Mouse (Mus musculus) limb, embryonic 10.5 days (tissue): ENCODE measurements around the gene Zdhhc7. TPM values are rescaled to one million over a fixed set of nuclear protein-coding genes. Genes with fewer than 3 reads are reported as not detected.

Experiments used
- DNase-seq: peaks from one replicate; pipeline ENCODE4 v3.0.0-alpha.2; 2017; ENCODE audit warnings: low spot score
- H3K27ac ChIP-seq: fragments of 300-500 bp; sonication (generic); 2 replicates; pipeline ENCODE4 v1.5.1; 2016; ENCODE audit warnings: mild to moderate bottlenecking
- H3K27me3 ChIP-seq: fragments of 300-500 bp; sonication (generic); 2 replicates; pipeline ENCODE4 v1.6.1; 2016; ENCODE audit warnings: low read depth, mild to moderate bottlenecking; ENCODE audit not compliant: poor library complexity, severe bottlenecking
- H3K36me3 ChIP-seq: fragments of 300-500 bp; sonication (generic); 2 replicates; pipeline ENCODE4 v1.6.1; 2016; ENCODE audit warnings: mild to moderate bottlenecking, moderate library complexity
- H3K4me1 ChIP-seq: fragments of 300-500 bp; sonication (generic); 2 replicates; pipeline ENCODE4 v1.6.1; 2016
- H3K4me3 ChIP-seq: fragments of 300-500 bp; sonication (generic); 2 replicates; pipeline ENCODE4 v1.5.1; 2016; ENCODE audit warnings: mild to moderate bottlenecking, moderate library complexity
- H3K9me3 ChIP-seq: fragments of 300-500 bp; sonication (generic); replicated peaks from 2 replicates; pipeline ENCODE4 v1.6.1; 2016; ENCODE audit warnings: mild to moderate bottlenecking
- WGBS: fragments of 180-500 bp; shearing (Covaris S2); methylation state at CpG from one replicate; pipeline ENCODE4 v1.1.7; 2016; 5-methylcytosine and 5-hydroxymethylcytosine counted together
- polyA plus RNA-seq: library from polyadenylated mRNA; unstranded; fragments of >200 nt; fragmentation: Nextera tagmentation; extraction: Ambion mirVana; gene quantifications from 2 replicates; pipeline ENCODE4 v1.2.1, GENCODE M21; 2016

The Zdhhc7 gene
- polyA plus RNA-seq: 32.4 and 34.8 TPM in 2 replicates

DNA sequence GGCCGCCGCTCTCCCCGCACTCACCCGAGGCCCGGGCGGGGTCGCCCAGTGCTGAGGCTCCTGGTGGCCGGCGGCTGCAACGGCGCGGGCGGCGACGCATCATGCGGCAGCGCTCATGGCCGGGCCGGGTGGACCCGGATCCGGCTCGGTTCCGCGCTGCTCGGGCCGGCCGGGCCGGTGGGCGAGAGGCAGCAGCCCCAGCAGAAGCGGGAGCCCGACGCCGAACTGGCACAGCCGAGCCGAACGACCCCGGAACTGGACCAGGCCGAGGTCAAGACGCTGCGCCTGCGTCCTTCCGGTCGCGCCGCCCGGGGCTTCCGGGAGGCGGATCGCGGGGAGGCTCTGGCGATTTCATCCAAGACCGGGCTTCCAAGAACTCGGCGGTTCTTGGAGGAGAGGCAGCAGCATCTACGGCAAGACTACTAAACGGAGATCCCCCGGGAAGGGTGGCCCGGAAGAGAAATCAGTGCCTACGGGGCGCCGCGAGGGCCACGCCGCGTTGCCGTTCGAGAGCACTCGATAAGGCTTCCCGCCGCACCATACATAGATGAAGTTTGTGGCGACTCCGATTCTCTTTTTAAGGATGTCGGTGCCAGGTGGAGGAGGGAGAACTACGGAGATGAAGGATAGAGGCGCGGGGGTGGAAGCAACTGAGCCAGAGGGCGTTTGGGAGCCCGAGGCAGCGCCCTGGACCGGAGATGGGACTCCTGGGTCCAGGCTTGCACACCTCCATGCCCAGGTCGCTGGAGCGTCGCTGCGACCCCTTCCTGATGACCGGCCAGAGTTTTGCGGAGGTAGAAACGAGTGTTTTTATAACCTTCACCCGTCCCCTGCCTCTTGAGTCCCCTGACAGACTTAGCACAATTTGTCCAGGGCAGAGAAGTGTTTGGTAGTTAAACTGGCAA lies at the start of gene Zdhhc7:
Gene Zdhhc7, minus strand, starts transcription at position 415 of the 905 bp plus-strand sequence.
- Histone ChIP-seq H3K9me3 (no peaks in the 10 kb centered on the region), H3K4me3 (peak within 1 kb of the TSS; percentile 91), H3K27ac (peak within 1 kb of the TSS; percentile 89), H3K27me3 (no peaks in the 10 kb centered on the region), H3K36me3 (peaks cover 9% of the 10 kb centered on the region), H3K4me1 (peaks cover 29% of the 10 kb centered on the region)
- under 1% methylated on average over 87 of the region's 88 CpGs for WGBS
- peak; percentile 86 for DNase-seq

DNA sequence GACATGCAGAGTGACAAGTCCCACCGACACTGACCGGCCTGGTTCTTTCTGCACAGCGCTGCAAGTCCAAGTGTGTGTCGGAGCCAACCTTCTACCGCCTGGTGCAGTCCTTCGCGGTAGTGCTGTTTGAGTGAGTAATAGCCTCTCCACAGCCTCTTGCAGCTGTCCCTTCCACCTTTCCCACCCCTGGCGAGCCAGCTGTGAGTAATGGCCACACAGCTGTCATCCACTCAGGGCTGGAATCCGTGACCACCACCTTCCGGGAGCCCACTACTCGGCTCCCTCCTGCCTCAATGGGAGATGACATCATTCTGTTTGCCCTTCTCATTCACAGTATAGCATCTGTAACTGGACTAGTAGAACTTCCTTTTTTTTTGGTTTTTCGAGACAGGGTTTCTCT lies 48.7 kb upstream of the Zdhhc7 start:
- no peaks in the 10 kb centered on the region for H3K9me3 ChIP-seq
- H3K36me3 ChIP-seq: no peaks in the 10 kb centered on the region
- DNase-seq: no peak
- H3K4me1 ChIP-seq: peaks cover 46% of the 10 kb centered on the region
- H3K27me3 ChIP-seq: 0 out of 2 replicates have a peak, but pooled peaks cover 3% of the 10 kb centered on the region
- no peak overlapping the region for H3K4me3 ChIP-seq
- 73% methylated on average over 12 of the region's 12 CpGs for WGBS
- no peak overlapping the region for H3K27ac ChIP-seq

DNA sequence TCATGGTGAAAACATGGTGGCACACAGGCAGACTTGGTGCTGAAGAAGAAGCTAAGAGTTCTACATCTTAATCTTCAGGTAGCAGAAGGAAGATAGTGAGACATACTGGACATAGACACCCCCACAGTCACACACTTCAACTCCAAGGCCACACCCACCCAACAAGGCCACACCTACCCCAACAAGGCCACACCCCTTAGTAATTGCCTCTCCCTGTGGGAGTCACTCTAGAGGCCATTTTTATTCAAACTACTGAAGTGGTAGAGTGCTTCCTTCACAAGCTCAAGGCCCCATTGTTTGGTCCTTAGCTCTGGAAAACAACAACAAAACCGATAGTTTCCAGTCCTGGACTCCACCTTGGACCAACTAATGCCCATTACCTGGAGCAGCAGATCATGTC lies 44.8 kb upstream of the Zdhhc7 start:
- Histone ChIP-seq H3K27ac (no peak overlapping the region), H3K27me3 (peaks cover 13% of the 10 kb centered on the region; the same call in 1 of the 2 replicates), H3K4me3 (no peak overlapping the region), H3K4me1 (peaks cover 30% of the 10 kb centered on the region), H3K9me3 (no peaks in the 10 kb centered on the region), H3K36me3 (no peaks in the 10 kb centered on the region)
- DNase-seq: no peak
- WGBS: 87% methylated on average over 1 of the region's 1 CpGs

DNA sequence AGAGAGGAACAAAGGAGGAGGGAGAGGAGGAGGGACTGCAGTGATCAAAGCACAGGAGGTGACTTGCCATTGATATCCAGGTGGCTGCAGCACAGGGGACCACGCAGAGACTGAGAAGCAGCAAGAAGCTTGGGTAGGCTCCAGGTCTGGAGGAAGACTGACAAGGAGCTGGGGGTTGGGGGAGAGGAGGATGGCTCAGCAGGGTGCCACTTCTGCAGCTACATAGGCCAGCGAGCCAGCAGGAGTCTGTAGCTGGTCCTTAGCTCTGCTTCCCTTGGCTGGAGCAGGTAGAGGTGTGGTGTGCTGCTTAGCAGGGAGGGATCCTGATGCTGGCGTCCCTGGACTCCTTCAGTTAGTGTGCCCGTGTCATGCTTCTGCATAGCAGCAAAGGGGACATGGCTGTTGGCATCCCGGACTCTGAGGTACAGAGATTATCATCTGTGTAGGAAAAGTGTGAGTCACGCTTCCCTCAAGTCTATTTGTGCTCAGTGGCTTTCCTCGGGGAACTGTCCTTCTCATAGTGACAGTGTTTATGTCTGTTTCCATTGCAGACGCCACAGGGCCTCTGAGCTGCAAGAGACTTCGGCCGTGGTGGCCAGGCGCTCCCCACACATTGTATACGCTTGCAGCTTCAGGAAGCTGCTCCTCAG lies 43.5 kb upstream of the Zdhhc7 start:
- Histone ChIP-seq H3K27me3 (peaks cover 19% of the 10 kb centered on the region), H3K4me1 (peaks cover 22% of the 10 kb centered on the region), H3K4me3 (no peak overlapping the region), H3K36me3 (no peaks in the 10 kb centered on the region), H3K9me3 (no peaks in the 10 kb centered on the region), H3K27ac (peak overlapping the region; percentile 61)
- no peak for DNase-seq
- WGBS: 58% methylated on average over 12 of the region's 12 CpGs

DNA sequence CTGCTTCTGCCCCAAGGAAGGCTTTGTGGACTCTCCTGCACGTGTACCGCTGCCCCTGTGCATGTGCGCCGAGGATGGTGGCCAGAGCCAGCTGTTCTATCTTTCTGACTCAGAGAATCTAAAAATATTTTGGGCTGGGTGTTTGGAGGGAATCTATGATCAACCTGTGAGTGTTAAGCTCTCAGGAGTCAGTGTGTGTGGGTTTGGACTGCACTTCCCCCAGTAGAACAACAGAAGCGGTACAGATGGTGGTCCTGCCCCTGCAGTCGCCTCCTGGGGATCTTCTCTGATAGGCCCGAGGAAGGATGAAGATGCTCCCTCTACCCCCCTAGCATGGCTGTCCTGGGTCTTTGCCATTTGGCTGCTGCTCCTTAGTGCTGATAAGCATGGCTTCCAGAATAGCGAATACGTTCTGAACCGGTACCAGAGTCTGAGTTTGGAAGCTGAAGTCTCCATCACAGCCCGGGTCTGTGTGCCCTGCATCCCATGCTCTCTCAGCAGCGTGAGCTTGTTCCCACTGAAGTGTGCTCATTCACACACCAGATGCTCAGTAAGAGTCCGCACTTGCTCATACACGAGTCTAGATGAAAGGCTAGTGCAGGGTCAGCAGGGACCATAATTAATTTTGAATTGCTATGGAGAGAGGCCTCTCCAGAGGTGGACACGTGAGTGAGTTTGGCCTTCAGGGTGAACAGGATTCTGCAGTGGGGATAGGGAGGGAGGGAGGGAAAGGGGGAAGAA lies 42.8 kb upstream of the Zdhhc7 start:
- peaks cover 26% of the 10 kb centered on the region for H3K27me3 ChIP-seq
- peak overlapping the region; percentile 61 for H3K27ac ChIP-seq
- H3K4me1 ChIP-seq: peaks cover 18% of the 10 kb centered on the region
- H3K4me3 ChIP-seq: no peak overlapping the region
- no peaks in the 10 kb centered on the region for H3K9me3 ChIP-seq
- no peak for DNase-seq
- H3K36me3 ChIP-seq: no peaks in the 10 kb centered on the region
- 67% methylated on average over 15 of the region's 15 CpGs for WGBS

DNA sequence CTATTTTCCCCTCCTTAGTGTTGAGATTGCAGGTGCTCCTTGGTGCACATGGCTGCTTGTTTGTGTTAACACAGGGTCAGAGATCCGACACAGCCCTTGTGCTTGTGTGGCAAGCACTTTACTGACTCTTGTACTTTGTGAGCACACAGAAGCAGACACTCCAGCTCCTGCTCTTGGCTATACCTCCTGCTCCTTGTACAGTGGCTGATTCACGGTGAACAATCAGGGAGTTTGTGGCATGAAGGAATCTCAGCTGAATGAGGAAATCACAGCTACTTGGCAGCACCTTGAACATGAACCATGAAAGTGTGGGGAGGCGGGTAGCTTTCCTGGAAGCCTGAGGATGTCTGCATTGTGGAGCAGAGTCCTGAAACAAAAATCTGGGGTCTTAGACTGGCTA lies 39.5 kb upstream of the Zdhhc7 start:
- no peak for DNase-seq
- Histone ChIP-seq H3K36me3 (no peaks in the 10 kb centered on the region), H3K27me3 (peaks cover 36% of the 10 kb centered on the region), H3K9me3 (no peaks in the 10 kb centered on the region), H3K4me3 (no peak overlapping the region), H3K27ac (no peak overlapping the region), H3K4me1 (peaks cover 18% of the 10 kb centered on the region)
- WGBS: 71% methylated on average over 3 of the region's 3 CpGs

DNA sequence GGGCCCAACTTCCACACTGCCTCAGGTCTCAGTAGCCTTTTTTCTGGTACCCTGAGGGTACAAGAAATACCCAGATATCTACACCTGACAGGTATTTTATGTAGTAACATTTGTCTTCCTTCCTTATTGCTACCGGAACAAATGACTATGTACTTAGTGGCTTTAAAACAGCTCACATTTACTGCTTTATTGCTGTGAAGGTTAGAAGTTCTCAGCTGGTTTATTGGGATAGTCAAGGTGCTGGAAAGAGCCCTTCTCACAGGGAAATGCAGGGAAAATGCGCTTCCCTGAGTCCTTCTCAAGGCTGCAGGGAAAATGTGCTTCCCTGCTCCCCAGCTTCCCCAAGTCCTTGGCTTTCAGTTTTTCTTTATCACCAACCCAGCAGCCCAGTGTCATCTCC lies 37.7 kb upstream of the Zdhhc7 start:
- Histone ChIP-seq H3K4me1 (peaks cover 4% of the 10 kb centered on the region), H3K27me3 (peaks cover 32% of the 10 kb centered on the region), H3K27ac (no peak overlapping the region), H3K4me3 (no peak overlapping the region), H3K36me3 (no peaks in the 10 kb centered on the region), H3K9me3 (no peaks in the 10 kb centered on the region)
- no peak for DNase-seq
- 71% methylated on average over 2 of the region's 2 CpGs for WGBS

DNA sequence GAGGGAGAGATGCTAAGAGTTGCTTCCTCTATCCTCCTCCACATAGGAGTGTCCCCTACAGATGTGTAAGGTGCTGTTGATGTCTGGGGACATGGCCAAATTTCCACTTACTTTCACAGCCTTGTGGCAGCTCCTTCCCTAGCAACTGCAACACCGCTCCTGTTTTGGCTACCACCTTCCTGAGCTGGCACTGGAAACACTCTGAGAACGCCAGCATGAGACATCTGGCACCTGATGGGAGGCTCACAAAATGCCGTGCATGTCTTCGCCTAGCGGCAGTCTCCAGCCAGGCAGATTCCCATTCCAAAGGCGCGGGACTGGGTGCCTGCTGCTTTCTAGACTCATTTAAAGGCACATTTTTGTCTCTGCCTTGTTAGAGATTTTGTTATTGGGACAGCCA lies 35.3 kb upstream of the Zdhhc7 start:
- no peak overlapping the region for H3K27ac ChIP-seq
- no peak overlapping the region for H3K4me3 ChIP-seq
- peaks cover 36% of the 10 kb centered on the region for H3K27me3 ChIP-seq
- no peak for DNase-seq
- no peaks in the 10 kb centered on the region for H3K9me3 ChIP-seq
- WGBS: 69% methylated on average over 7 of the region's 7 CpGs
- H3K4me1 ChIP-seq: no peaks in the 10 kb centered on the region
- no peaks in the 10 kb centered on the region for H3K36me3 ChIP-seq

DNA sequence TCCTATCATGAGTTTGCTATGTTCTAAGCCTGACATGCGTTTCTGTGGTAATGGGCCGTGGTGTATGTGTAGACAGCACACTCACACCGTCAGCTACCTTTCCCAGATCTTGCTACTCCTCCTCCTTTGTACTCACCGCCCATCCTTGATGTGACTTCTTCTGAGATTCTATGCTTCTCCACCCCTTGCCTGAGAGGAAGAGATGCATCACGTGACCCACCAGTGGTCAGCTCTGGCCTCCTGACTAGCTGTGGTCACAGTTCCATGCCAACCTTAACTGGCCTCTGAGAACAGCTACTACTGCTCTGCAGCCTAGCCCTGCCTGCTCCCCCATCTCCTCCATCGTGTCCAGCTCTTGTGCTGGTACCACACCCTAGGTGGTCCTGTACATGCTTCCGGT lies 34.4 kb upstream of the Zdhhc7 start:
- 90% methylated on average over 7 of the region's 7 CpGs for WGBS
- no peak overlapping the region for H3K27ac ChIP-seq
- H3K4me3 ChIP-seq: no peak overlapping the region
- no peaks in the 10 kb centered on the region for H3K9me3 ChIP-seq
- H3K36me3 ChIP-seq: no peaks in the 10 kb centered on the region
- no peak for DNase-seq
- no peaks in the 10 kb centered on the region for H3K4me1 ChIP-seq
- H3K27me3 ChIP-seq: peaks cover 28% of the 10 kb centered on the region

DNA sequence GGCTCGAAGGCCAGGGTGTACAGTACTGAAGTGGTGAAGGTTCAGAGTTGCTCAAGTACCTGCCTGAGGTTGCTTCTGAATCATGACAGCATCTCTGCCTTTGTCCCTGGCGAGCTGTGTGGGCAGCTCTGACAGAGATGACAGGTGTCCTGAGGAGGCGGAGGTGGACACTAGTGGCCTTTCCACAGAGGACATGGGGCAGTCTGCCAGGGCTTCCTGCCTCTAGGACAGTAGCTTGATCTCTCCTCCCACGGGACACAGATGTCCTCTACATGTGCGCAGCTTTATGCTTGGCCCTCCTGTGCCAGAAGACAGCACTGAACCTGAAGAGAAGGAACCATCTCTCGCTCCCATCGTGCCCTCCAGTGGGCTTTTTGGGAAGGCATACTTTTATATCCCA lies 31.9 kb upstream of the Zdhhc7 start:
- DNase-seq: no peak
- Histone ChIP-seq H3K27me3 (peaks cover 11% of the 10 kb centered on the region; the same call in 1 of the 2 replicates), H3K4me3 (no peak overlapping the region), H3K27ac (no peak overlapping the region), H3K4me1 (peaks cover 13% of the 10 kb centered on the region), H3K9me3 (no peaks in the 10 kb centered on the region), H3K36me3 (no peaks in the 10 kb centered on the region)
- WGBS: 84% methylated on average over 7 of the region's 7 CpGs

DNA sequence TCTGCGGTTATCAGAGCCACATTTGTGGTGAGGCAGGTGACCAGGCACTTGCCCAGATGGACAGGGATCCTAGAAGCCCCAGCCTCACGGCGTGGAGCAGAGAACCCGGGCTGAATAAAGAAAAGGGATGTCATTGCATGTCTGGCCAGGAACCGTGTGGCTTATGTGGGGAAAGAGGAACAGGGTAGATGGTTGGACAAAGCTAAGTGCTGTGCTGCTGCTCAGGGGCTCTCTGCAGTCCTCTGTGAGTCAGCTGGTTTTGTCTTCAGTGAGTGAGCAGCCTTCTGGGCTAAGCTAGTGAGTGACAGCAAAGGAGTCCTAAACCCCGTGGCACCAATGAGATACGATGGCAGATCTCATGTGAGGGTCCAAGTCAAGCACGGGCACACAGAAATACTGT lies 29.9 kb upstream of the Zdhhc7 start:
- H3K4me1 ChIP-seq: peaks cover 26% of the 10 kb centered on the region
- 92% methylated on average over 8 of the region's 8 CpGs for WGBS
- no peak overlapping the region for H3K4me3 ChIP-seq
- DNase-seq: no peak
- H3K27me3 ChIP-seq: peaks cover 25% of the 10 kb centered on the region; the same call in 1 of the 2 replicates
- H3K9me3 ChIP-seq: no peaks in the 10 kb centered on the region
- no peak overlapping the region for H3K27ac ChIP-seq
- no peaks in the 10 kb centered on the region for H3K36me3 ChIP-seq

DNA sequence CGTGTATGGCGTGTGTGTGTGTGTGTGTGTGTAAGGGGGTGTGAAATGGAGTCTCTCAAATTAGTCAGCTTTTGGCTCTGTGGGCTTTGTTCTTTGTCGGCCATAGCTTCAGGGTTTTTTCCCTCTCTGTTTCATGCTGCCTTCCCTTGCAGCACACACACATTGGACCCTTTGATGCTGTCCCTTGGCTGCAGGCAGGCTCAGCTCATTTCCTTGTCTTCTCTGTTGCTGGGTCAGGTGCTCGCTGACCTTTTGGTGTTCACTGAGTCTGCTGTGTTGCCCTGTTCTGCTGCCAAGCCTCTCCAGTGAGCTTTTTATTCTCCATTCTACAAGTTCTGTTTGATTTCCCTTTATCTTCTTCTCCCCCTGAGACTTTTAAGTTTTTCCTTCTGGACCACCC lies 28.3 kb upstream of the Zdhhc7 start:
- no peaks in the 10 kb centered on the region for H3K9me3 ChIP-seq
- no peak overlapping the region for H3K4me3 ChIP-seq
- 69% methylated on average over 4 of the region's 4 CpGs for WGBS
- H3K36me3 ChIP-seq: no peaks in the 10 kb centered on the region
- H3K4me1 ChIP-seq: peaks cover 37% of the 10 kb centered on the region
- H3K27ac ChIP-seq: peak overlapping the region; percentile 19; the same call in 1 of the 2 replicates
- no peak for DNase-seq
- peaks cover 27% of the 10 kb centered on the region; the same call in 1 of the 2 replicates for H3K27me3 ChIP-seq
